Mouse (Mus musculus) heart, embryonic 14.5 days (tissue): ENCODE data around the gene Ttc23. TPM values are rescaled to one million over a fixed set of nuclear protein-coding genes. Genes with fewer than 3 reads are reported as not detected.

Experiments
- ATAC-seq: fragments of 200-750 bp; cut with Nextera tagmentation; 2 replicates; pipeline ENCODE4 v1.8.0; 2017; ENCODE audit warnings: low read depth, moderate TSS enrichment; ENCODE audit not compliant: insufficient number of reproducible peaks, insufficient read depth, low FRiP score
- H3K27ac ChIP-seq, 2 experiments: fragments of 200-500 bp in 1 of 2; fragments of 300-500 bp in 1 of 2; sonication (generic) in 1 of 2; replicated peaks in 1 of 2; 2 replicates each; pipeline ENCODE4 v1.5.1; 2012 to 2014; ENCODE audit warnings: low read depth in 2 of 2, low read length in 2 of 2, control low read depth in 1 of 2, mild to moderate bottlenecking in 1 of 2, mixed read lengths in 1 of 2; ENCODE audit not compliant: control insufficient read depth in 1 of 2, insufficient read depth in 1 of 2
- H3K27me3 ChIP-seq: fragments of 300-500 bp; sonication (generic); 2 replicates; pipeline ENCODE4 v1.6.1; 2014; ENCODE audit warnings: mild to moderate bottlenecking, low read length, control low read depth; ENCODE audit not compliant: control insufficient read depth, insufficient read depth
- H3K36me3 ChIP-seq: fragments of 300-500 bp; sonication (generic); 2 replicates; pipeline ENCODE4 v1.6.1; 2014; ENCODE audit warnings: mild to moderate bottlenecking, control low read depth, low read length, mixed read lengths; ENCODE audit not compliant: control insufficient read depth, insufficient read depth
- H3K4me1 ChIP-seq, 2 experiments: fragments of 200-500 bp in 1 of 2; fragments of 300-500 bp in 1 of 2; sonication (generic) in 1 of 2; 2 replicates each; pipeline ENCODE4 v1.6.1; 2012 to 2014; ENCODE audit warnings: low read length in 2 of 2, control low read depth in 1 of 2, mixed read lengths in 1 of 2; ENCODE audit not compliant: control insufficient read depth in 2 of 2, insufficient read depth in 2 of 2
- H3K4me2 ChIP-seq: fragments of 300-500 bp; sonication (generic); 2 replicates; pipeline ENCODE4 v1.6.1; 2014; ENCODE audit warnings: mild to moderate bottlenecking, low read length
- H3K4me3 ChIP-seq, 2 experiments: fragments of 200-500 bp in 1 of 2; fragments of 300-500 bp in 1 of 2; sonication (generic) in 1 of 2; 2 replicates each; pipeline ENCODE4 v1.5.1; 2012 to 2014; ENCODE audit warnings: low read length in 2 of 2, mild to moderate bottlenecking in 2 of 2, control low read depth in 1 of 2, low read depth in 1 of 2, moderate library complexity in 1 of 2; ENCODE audit not compliant: control insufficient read depth in 1 of 2, insufficient read depth in 1 of 2
- H3K9ac ChIP-seq: fragments of 300-500 bp; sonication (generic); 2 replicates; pipeline ENCODE4 v1.6.1; 2014; ENCODE audit warnings: mild to moderate bottlenecking, low read length
- H3K9me3 ChIP-seq: fragments of 300-500 bp; sonication (generic); 2 replicates; pipeline ENCODE4 v1.6.1; 2016; ENCODE audit warnings: low read length, control low read depth; ENCODE audit not compliant: control insufficient read depth
- WGBS: fragments of 180-500 bp; shearing (Covaris S2); extraction: QIAGEN DNeasy Blood & Tissue Kit; methylation state at CpG from one replicate; pipeline ENCODE4 v1.1.7; 2014; 5-methylcytosine and 5-hydroxymethylcytosine counted together
- polyA plus RNA-seq: library from polyadenylated mRNA; unstranded; fragments of >200 nt; fragmentation: Nextera tagmentation; extraction: Ambion mirVana; gene quantifications from 2 replicates; pipeline ENCODE4 v1.2.1, GENCODE M21; 2014

Ttc23 gene
- polyA plus RNA-seq, 1 experiment from 2014 or later, result 20.9 TPM

- Histone ChIP-seq H3K9me3 (no peaks in the 10 kb centered on the region), H3K27ac (peak overlapping the region; percentile 61 to 66; a peak in 3 of 4 replicates), H3K4me2 (peak overlapping the region; percentile 51), H3K4me3 (peak overlapping the region in 1 of 2 experiments; percentile 2; a peak in 2 of 4 replicates), H3K4me1 (peaks cover 8 to 14% of the 10 kb centered on the region in 2 experiments), H3K27me3 (no peaks in the 10 kb centered on the region), H3K36me3 (no peaks in the 10 kb centered on the region), H3K9ac (peak overlapping the region; percentile 22; the same call in 1 of the 2 replicates)
- ATAC-seq, result peak; percentile 70; the same call in 1 of the 2 replicates
- 11% methylated on average over 8 of the region's 8 CpGs for WGBS
These were observed 149.9 kb downstream of the Ttc23 start for GRCm38 (mm10) chr7:67797065-67797464.

GRCm38 (mm10) chr7:67798476-67798875 is 151.3 kb downstream of the Ttc23 start:
- Histone ChIP-seq H3K36me3 (no peaks in the 10 kb centered on the region), H3K9ac (no peak overlapping the region), H3K4me1 (peaks cover 13 to 17% of the 10 kb centered on the region in 2 experiments), H3K4me3 (no peak overlapping the region), H3K27ac (no peak overlapping the region), H3K9me3 (no peaks in the 10 kb centered on the region), H3K27me3 (no peaks in the 10 kb centered on the region), H3K4me2 (no peak overlapping the region)
- ATAC-seq, result no peak
- WGBS, result 89% methylated on average over 4 of the region's 4 CpGs

GRCm38 (mm10) chr7:67800547-67800946 is 153.3 kb downstream of the Ttc23 start:
- Histone ChIP-seq H3K9ac (no peak overlapping the region), H3K4me1 (peaks cover 17 to 22% of the 10 kb centered on the region in 2 experiments), H3K27me3 (no peaks in the 10 kb centered on the region), H3K4me2 (no peak overlapping the region), H3K36me3 (no peaks in the 10 kb centered on the region), H3K27ac (no peak overlapping the region), H3K4me3 (no peak overlapping the region), H3K9me3 (no peaks in the 10 kb centered on the region)
- 83% methylated on average over 6 of the region's 6 CpGs for WGBS
- no peak for ATAC-seq

- Histone ChIP-seq H3K4me2 (no peak overlapping the region), H3K4me3 (no peak overlapping the region), H3K36me3 (no peaks in the 10 kb centered on the region), H3K9ac (no peak overlapping the region), H3K9me3 (no peaks in the 10 kb centered on the region), H3K27ac (no peak overlapping the region), H3K27me3 (no peaks in the 10 kb centered on the region), H3K4me1 (peaks cover 17 to 25% of the 10 kb centered on the region in 2 experiments)
- WGBS, result 37% methylated on average over 4 of the region's 4 CpGs
- no peak for ATAC-seq
These were observed 153.8 kb downstream of the Ttc23 start for GRCm38 (mm10) chr7:67801022-67801421.

- H3K27ac ChIP-seq, result peak overlapping the region; percentile 46 to 53; a peak in 2 of 4 replicates
- no peaks in the 10 kb centered on the region for H3K36me3 ChIP-seq
- H3K4me1 ChIP-seq, result peaks cover 9 to 14% of the 10 kb centered on the region in 2 experiments; a peak in 3 of 4 replicates
- peak overlapping the region; percentile 73 for H3K4me2 ChIP-seq
- ATAC-seq, result peak; percentile 60
- no peaks in the 10 kb centered on the region for H3K27me3 ChIP-seq
- peak overlapping the region; percentile 52 for H3K9ac ChIP-seq
- peak overlapping the region; percentile 44 to 55 for H3K4me3 ChIP-seq
- no peaks in the 10 kb centered on the region for H3K9me3 ChIP-seq
- WGBS, result 13% methylated on average over 28 of the region's 28 CpGs
These were observed 156.0 kb downstream of the Ttc23 start for GRCm38 (mm10) chr7:67803015-67803856.

- Histone ChIP-seq H3K9ac (peak overlapping the region; percentile 52), H3K27ac (no peak overlapping the region), H3K4me1 (peaks cover 9 to 14% of the 10 kb centered on the region in 2 experiments; a peak in 3 of 4 replicates), H3K4me2 (peak overlapping the region; percentile 73), H3K4me3 (peak overlapping the region; percentile 44 to 55), H3K9me3 (no peaks in the 10 kb centered on the region), H3K27me3 (no peaks in the 10 kb centered on the region), H3K36me3 (no peaks in the 10 kb centered on the region)
- 12% methylated on average over 12 of the region's 13 CpGs for WGBS
- no peak for ATAC-seq
These were observed 156.6 kb downstream of the Ttc23 start for GRCm38 (mm10) chr7:67803857-67804215.
